Mouse (Mus musculus) erythroid progenitor cell, adult 5-6 weeks (primary cell): Measurements from ENCODE around the gene Smim1. TPM values are rescaled to one million over a fixed set of nuclear protein-coding genes. Genes with fewer than 3 reads are reported as not detected.

ENCODE experiments used
- ATAC-seq: replicated peaks from 2 replicates; pipeline ENCODE4 v1.8.0; 2016; ENCODE audit warnings: moderate number of reproducible peaks, mild to moderate bottlenecking, moderate TSS enrichment, inconsistent platforms; ENCODE audit not compliant: poor library complexity, low FRiP score, severe bottlenecking
- total RNA-seq, 2 experiments: library from RNA; stranded (forward) in 1 of 2; stranded (reverse) in 1 of 2; fragments of 150-400 nt in 1 of 2; fragments of 186-747, 209-891 nt in 1 of 2; gene quantifications; 2 replicates each; pipeline versions ENCODE4 v1.2.3 to v1.2.4; 2015 to 2017; ENCODE audit warnings: low replicate concordance in 2 of 2

Gene Smim1
- total RNA-seq (2015; ENCODE audit: low replicate concordance), result 62.0 and 72.9 TPM in 2 replicates
- total RNA-seq (2017; ENCODE audit: low replicate concordance), result 26.7 and 39.6 TPM in 2 replicates

- ATAC-seq, result peak; percentile 62
These were observed at the start of gene Smim1 for GRCm38 (mm10) chr4:154025641-154026440. Smim1 (minus strand) TSS chr4:154026230.

- no peak for ATAC-seq
These were observed 45.9 kb upstream of the Smim1 start for GRCm38 (mm10) chr4:154071941-154072340.

- no peak for ATAC-seq
These were observed 45.5 kb upstream of the Smim1 start for GRCm38 (mm10) chr4:154071521-154071920.

- no peak for ATAC-seq
These were observed 44.9 kb upstream of the Smim1 start for GRCm38 (mm10) chr4:154070896-154071295.

GRCm38 (mm10) chr4:154064827-154065773, 39.1 kb upstream of the Smim1 start:
- peak; percentile 74 for ATAC-seq

- no peak for ATAC-seq
These were observed 31.7 kb upstream of the Smim1 start for GRCm38 (mm10) chr4:154057696-154058095.

GRCm38 (mm10) chr4:154056661-154057060, 30.6 kb upstream of the Smim1 start:
- no peak for ATAC-seq

GRCm38 (mm10) chr4:154056046-154056445, 30.0 kb upstream of the Smim1 start:
- no peak for ATAC-seq

- ATAC-seq, result no peak
These were observed 29.5 kb upstream of the Smim1 start for GRCm38 (mm10) chr4:154055482-154055881.

GRCm38 (mm10) chr4:154053065-154053464, 27.0 kb upstream of the Smim1 start:
- ATAC-seq, result no peak

GRCm38 (mm10) chr4:154051401-154051800, 25.4 kb upstream of the Smim1 start:
- ATAC-seq, result no peak

GRCm38 (mm10) chr4:154045837-154046236, 19.8 kb upstream of the Smim1 start:
- no peak for ATAC-seq

- no peak for ATAC-seq
These were observed 16.5 kb upstream of the Smim1 start, which contains the start of gene Ccdc27 for GRCm38 (mm10) chr4:154042577-154042976. Ccdc27 (minus strand) TSS chr4:154042677.

GRCm38 (mm10) chr4:154037123-154037522, 11.1 kb upstream of the Smim1 start:
- no peak for ATAC-seq

GRCm38 (mm10) chr4:154028646-154029045, 2.6 kb upstream of the Smim1 start:
- no peak for ATAC-seq

GRCm38 (mm10) chr4:154028066-154028465, 2.0 kb upstream of the Smim1 start:
- ATAC-seq, result no peak

- ATAC-seq, result no peak
These were observed 371 bp upstream of the Smim1 start for GRCm38 (mm10) chr4:154026441-154026761.

- peak; percentile 36 for ATAC-seq
These were observed 1.1 kb downstream of the Smim1 start for GRCm38 (mm10) chr4:154024729-154025521.

GRCm38 (mm10) chr4:154023754-154024601, 2.1 kb downstream of the Smim1 start:
- ATAC-seq, result peak; percentile 75
